8 mouse cellular contexts compared by ENCODE assay signal in the genomic region with DNA sequence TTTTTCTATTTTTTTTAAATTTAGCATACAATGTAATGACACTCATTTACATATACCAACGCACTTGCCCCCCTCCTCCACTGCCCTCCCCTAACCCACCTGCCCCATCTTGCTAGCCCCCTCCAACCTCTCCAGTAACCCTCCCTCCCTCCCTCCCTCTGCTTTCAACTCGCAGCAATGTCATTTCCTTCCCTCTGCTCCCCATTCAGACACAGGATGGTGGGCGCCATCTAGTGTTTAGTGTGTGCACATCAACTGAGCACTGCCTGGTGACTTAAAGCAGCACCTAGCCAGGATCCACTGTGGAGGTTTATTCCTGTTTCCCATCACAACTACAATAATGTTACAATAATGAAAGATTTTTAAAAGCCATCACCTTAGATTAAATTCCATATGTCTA.
DNase-seq lines count a peak whose midpoint lies in the region; ATAC-seq and TF ChIP-seq lines count a peak whose summit lies in the region.

No protein-coding gene starts in this region.

- no peak overlapping the region for H3K9ac ChIP-seq in liver, embryonic 11.5 days (ENCODE audit: low read depth, low read length)
- H3K9ac ChIP-seq in neural tube, embryonic 13.5 days, result no peak overlapping the region

- CTCF ChIA-PET in Patski (lab: Charles Lee), result no interaction called here

- no peaks in the 10 kb centered on the region for H3K27me3 ChIP-seq in Patski
- H3K27me3 ChIP-seq in liver, embryonic 11.5 days (replicated peaks; ENCODE audit: control insufficient read depth, insufficient read depth, low read length), result no peaks in the 10 kb centered on the region
- H3K27me3 ChIP-seq in neural tube, embryonic 13.5 days, result no peaks in the 10 kb centered on the region

- ATAC-seq in Patski, result peak; percentile 88
- ATAC-seq in liver, embryonic 11.5 days (replicated peaks; ENCODE audit: low FRiP score), result peak; percentile 58; the same call in 1 of the 2 replicates
- ATAC-seq in neural tube, embryonic 13.5 days (ENCODE audit: low read depth), result peak; percentile 76

- DNase-seq in B cell, adult 2 months, result peak; percentile 36 to 39
- DNase-seq in Patski (ENCODE audit: low read depth, low spot score), result no peak
- peak; percentile 52 for DNase-seq in cerebellum, adult 9-11 months
- peak; percentile 55 to 71 for DNase-seq in frontal cortex, postnatal 36 days (ENCODE audit: low spot score in 2 of 2)
- peak; percentile 71 for DNase-seq in kidney, adult 9 months
- DNase-seq in liver, embryonic 11.5 days (ENCODE audit: low spot score), result peak; percentile 37
- peak; percentile 39 for DNase-seq in thymus, postnatal 25 days

- H3K4me2 ChIP-seq in liver, embryonic 11.5 days, result no peak overlapping the region
- H3K4me2 ChIP-seq in neural tube, embryonic 13.5 days, result no peak overlapping the region

- H3K4me3 ChIP-seq in liver, embryonic 11.5 days (ENCODE audit: low read depth, low read length), result no peak overlapping the region
- no peak overlapping the region for H3K4me3 ChIP-seq in neural tube, embryonic 13.5 days

- POLR2A ChIA-PET in Patski (lab: Charles Lee), result interaction anchor here (0.6 kb wide), 1 partner anchor 585 kb away, joined by 3 read pairs; no protein-coding TSS in a partner anchor

- peak; percentile 80 for TF ChIP-seq CTCF in Patski (IDR thresholded peaks at IDR 0.05)

- no peaks in the 10 kb centered on the region for H3K4me1 ChIP-seq in liver, embryonic 11.5 days (replicated peaks; ENCODE audit: control insufficient read depth, insufficient read depth, low read length)
- no peaks in the 10 kb centered on the region for H3K4me1 ChIP-seq in neural tube, embryonic 13.5 days (replicated peaks)

- no peaks in the 10 kb centered on the region for H3K9me3 ChIP-seq in liver, embryonic 11.5 days (ENCODE audit: control insufficient read depth, low read length)
- H3K9me3 ChIP-seq in neural tube, embryonic 13.5 days, result no peaks in the 10 kb centered on the region

- WGBS in liver, embryonic 11.5 days, result 4% methylated on average over 3 of the region's 3 CpGs
- WGBS in neural tube, embryonic 13.5 days, result 2% methylated on average over 3 of the region's 3 CpGs

- H3K27ac ChIP-seq in liver, embryonic 11.5 days (ENCODE audit: low read depth, low read length), result no peak overlapping the region
- H3K27ac ChIP-seq in neural tube, embryonic 13.5 days (replicated peaks), result no peak overlapping the region

- H3K36me3 ChIP-seq in liver, embryonic 11.5 days (ENCODE audit: control insufficient read depth, insufficient read depth, low read length), result no peaks in the 10 kb centered on the region
- H3K36me3 ChIP-seq in neural tube, embryonic 13.5 days, result no peaks in the 10 kb centered on the region

- in situ Hi-C loops in Patski (cut with MboI; ENCODE audit: low pct_unique_long_range_greater_than_20kb), result no loop called here
